Mouse (Mus musculus) stomach, embryonic 14.5 days (tissue): Measurements from ENCODE around the gene Alox15. TPM values are rescaled to one million over a fixed set of nuclear protein-coding genes. Genes with fewer than 3 reads are reported as not detected.

Experiments
- ATAC-seq: fragments of 200-750 bp; cut with Nextera tagmentation; 2 replicates; pipeline ENCODE4 v1.8.0; 2017; ENCODE audit warnings: low read depth, moderate TSS enrichment; ENCODE audit not compliant: insufficient number of reproducible peaks, insufficient read depth, low FRiP score
- H3K27ac ChIP-seq: fragments of 300-500 bp; sonication (generic); 2 replicates; pipeline ENCODE4 v1.5.1; 2014; ENCODE audit warnings: mild to moderate bottlenecking, low read length, moderate library complexity, mixed read lengths
- H3K27me3 ChIP-seq: fragments of 300-500 bp; sonication (generic); 2 replicates; pipeline ENCODE4 v1.6.1; 2014; ENCODE audit warnings: low read length, control low read depth, mixed read lengths; ENCODE audit not compliant: control insufficient read depth, insufficient read depth
- H3K36me3 ChIP-seq: fragments of 300-500 bp; sonication (generic); 2 replicates; pipeline ENCODE4 v1.6.1; 2014; ENCODE audit warnings: mild to moderate bottlenecking, control low read depth, low read length, moderate library complexity, mixed read lengths; ENCODE audit not compliant: control insufficient read depth, insufficient read depth
- H3K4me1 ChIP-seq: fragments of 300-500 bp; sonication (generic); 2 replicates; pipeline ENCODE4 v1.6.1; 2014; ENCODE audit warnings: low read length, control low read depth, mixed read lengths; ENCODE audit not compliant: control insufficient read depth, insufficient read depth
- H3K4me2 ChIP-seq: fragments of 300-500 bp; sonication (generic); replicated peaks from 2 replicates; pipeline ENCODE4 v1.6.1; 2014; ENCODE audit warnings: low read depth, low read length, control low read depth
- H3K4me3 ChIP-seq: fragments of 300-500 bp; sonication (generic); 2 replicates; pipeline ENCODE4 v1.5.1; 2014; ENCODE audit warnings: low read depth, low read length, control low read depth
- H3K9ac ChIP-seq: fragments of 300-500 bp; sonication (generic); replicated peaks from 2 replicates; pipeline ENCODE4 v1.6.1; 2014; ENCODE audit warnings: low read depth, mild to moderate bottlenecking, control low read depth, low read length, moderate library complexity, mixed read lengths
- H3K9me3 ChIP-seq: fragments of 300-500 bp; sonication (generic); 2 replicates; pipeline ENCODE4 v1.6.1; 2016; ENCODE audit warnings: low read depth, low read length, control low read depth; ENCODE audit not compliant: control insufficient read depth
- WGBS: fragments of 180-500 bp; shearing (Covaris S2); extraction: QIAGEN DNeasy Blood & Tissue Kit; methylation state at CpG from one replicate; pipeline ENCODE4 v1.1.7; 2014; 5-methylcytosine and 5-hydroxymethylcytosine counted together
- polyA plus RNA-seq: library from polyadenylated mRNA; unstranded; fragments of >200 nt; fragmentation: Nextera tagmentation; extraction: Ambion mirVana; gene quantifications from 2 replicates; pipeline ENCODE4 v1.2.1, GENCODE M21; 2014

Alox15 gene
- polyA plus RNA-seq, 1 experiment from 2014 or later = 2.4 TPM

DNA sequence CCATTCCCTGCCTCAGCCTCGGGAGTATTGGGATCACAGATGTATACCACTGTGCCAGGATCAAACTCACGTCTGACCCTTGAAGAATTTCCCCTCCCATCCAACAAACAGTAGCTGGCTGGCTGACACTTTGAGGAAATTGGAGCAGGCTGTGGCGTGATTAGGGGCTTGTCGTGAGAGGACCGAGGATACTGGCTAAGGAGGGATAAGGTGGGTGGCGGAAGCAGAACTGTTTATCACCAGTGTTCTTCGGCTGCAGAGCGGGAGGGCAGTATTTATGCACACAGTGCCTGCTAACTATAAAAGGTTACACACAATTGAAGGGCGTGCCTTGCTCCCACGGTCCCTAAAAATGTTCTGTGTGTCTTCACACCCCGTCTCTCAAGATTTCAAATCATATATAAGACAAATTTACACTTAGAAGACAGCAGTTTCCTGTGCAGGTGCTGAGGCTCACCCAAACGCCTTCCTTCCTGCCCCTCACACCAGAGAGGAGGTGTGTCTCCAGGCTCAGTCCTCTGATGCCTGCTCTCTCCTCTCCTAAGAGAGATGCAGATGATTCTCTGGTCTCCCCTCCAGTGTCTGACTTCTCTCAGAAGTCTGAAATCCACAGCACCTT is 53.9 kb downstream of the Alox15 start:
- WGBS = 28% methylated on average over 12 of the region's 12 CpGs
- Histone ChIP-seq H3K9me3 (no peaks in the 10 kb centered on the region), H3K27ac (no peak overlapping the region), H3K9ac (no peak overlapping the region), H3K27me3 (no peaks in the 10 kb centered on the region), H3K4me2 (no peak overlapping the region), H3K4me3 (no peak overlapping the region), H3K36me3 (no peaks in the 10 kb centered on the region), H3K4me1 (no peaks in the 10 kb centered on the region)
- ATAC-seq = no peak

DNA sequence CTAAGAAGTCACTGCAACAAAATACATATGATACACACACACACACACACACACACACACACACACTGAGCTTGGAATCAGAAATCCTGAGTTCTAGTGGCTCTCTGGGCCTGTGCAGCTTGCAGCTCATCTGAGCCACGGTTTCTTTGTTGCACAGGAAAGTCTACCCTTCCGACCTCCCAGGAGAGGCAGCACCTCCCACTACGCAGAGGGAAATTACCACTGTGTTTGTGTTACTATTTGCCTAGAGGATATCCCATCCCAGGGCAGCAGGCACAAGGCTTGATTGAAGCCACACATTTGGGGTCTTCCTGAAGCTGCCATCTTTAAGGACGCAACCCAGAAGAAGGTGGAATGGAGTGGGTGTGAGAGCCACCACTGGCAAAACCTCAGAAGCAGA is 54.4 kb downstream of the Alox15 start:
- no peaks in the 10 kb centered on the region for H3K9me3 ChIP-seq
- H3K27me3 ChIP-seq = no peaks in the 10 kb centered on the region
- no peaks in the 10 kb centered on the region for H3K36me3 ChIP-seq
- H3K4me1 ChIP-seq = no peaks in the 10 kb centered on the region
- 39% methylated on average over 4 of the region's 4 CpGs for WGBS
- no peak overlapping the region for H3K27ac ChIP-seq
- H3K4me2 ChIP-seq = no peak overlapping the region
- no peak overlapping the region for H3K9ac ChIP-seq
- no peak for ATAC-seq
- H3K4me3 ChIP-seq = no peak overlapping the region

Other genes starting within 250 kb of the Alox15 start
- gene Mgl2, start 221.7 kb downstream of the Alox15 start, polyA plus RNA-seq = 0.25 and 0.29 TPM in 2 replicates
- 0.98 and 1.0 TPM in 2 replicates for gene Clec10a, start 195.8 kb downstream of the Alox15 start, polyA plus RNA-seq
- 0.69 and 1.5 TPM in 2 replicates for gene Slc16a11, start 139.3 kb downstream of the Alox15 start, polyA plus RNA-seq
- gene Slc16a13, start 131.0 kb downstream of the Alox15 start, polyA plus RNA-seq = 5.6 and 8.8 TPM in 2 replicates
- 11.3 and 12.0 TPM in 2 replicates for gene Bcl6b, start 122.2 kb downstream of the Alox15 start, polyA plus RNA-seq
- gene 0610010K14Rik, start 114.1 kb downstream of the Alox15 start, polyA plus RNA-seq = 164 and 167 TPM in 2 replicates
- 9.2 and 13.3 TPM in 2 replicates for gene Gm21988, start 112.2 kb downstream of the Alox15 start, polyA plus RNA-seq
- 157 and 164 TPM in 2 replicates for gene Rnasek, start 112.2 kb downstream of the Alox15 start, polyA plus RNA-seq
- 13.0 and 14.6 TPM in 2 replicates for gene Alox12, start 96.7 kb downstream of the Alox15 start, polyA plus RNA-seq
- not detected in 2 replicates for gene Alox12e, start 29.4 kb downstream of the Alox15 start, polyA plus RNA-seq
- 31.6 and 34.4 TPM in 2 replicates for gene Pelp1, start 58.0 kb upstream of the Alox15 start, polyA plus RNA-seq
- gene Arrb2, start 80.6 kb upstream of the Alox15 start, polyA plus RNA-seq = 15.9 and 17.2 TPM in 2 replicates
- 48.6 and 49.8 TPM in 2 replicates for gene Med11, start 99.9 kb upstream of the Alox15 start, polyA plus RNA-seq
- gene Zmynd15, start 107.4 kb upstream of the Alox15 start, polyA plus RNA-seq = 0.39 and 0.50 TPM in 2 replicates
- 7.8 and 8.6 TPM in 2 replicates for gene Cxcl16, start 108.0 kb upstream of the Alox15 start, polyA plus RNA-seq
- 38.6 and 45.2 TPM in 2 replicates for gene Tm4sf5, start 153.2 kb upstream of the Alox15 start, polyA plus RNA-seq
- 0.39 TPM in 1 of 2 replicates, not detected in the other for gene Vmo1, start 162.6 kb upstream of the Alox15 start, polyA plus RNA-seq
- gene Gltpd2, start 167.2 kb upstream of the Alox15 start, polyA plus RNA-seq = 0.43 and 0.81 TPM in 2 replicates
- 709 and 761 TPM in 2 replicates for gene Psmb6, start 173.3 kb upstream of the Alox15 start, polyA plus RNA-seq
- gene Gm40193, start 180.9 kb upstream of the Alox15 start, polyA plus RNA-seq = not detected in 2 replicates
- 11.6 and 13.0 TPM in 2 replicates for gene Pld2, start 188.0 kb upstream of the Alox15 start, polyA plus RNA-seq
- 23.0 and 23.9 TPM in 2 replicates for gene Mink1, start 210.8 kb upstream of the Alox15 start, polyA plus RNA-seq